Mouse (Mus musculus): Measurements from ENCODE around the gene Tbc1d15. TPM values are rescaled to one million over a fixed set of nuclear protein-coding genes. Genes with fewer than 3 reads are reported as not detected.
"Not testable (repeated sequence)": the region's sequence is repeated elsewhere in the genome, so short reads cannot be mapped to it uniquely, and the experiment has no call there.

Gene Tbc1d15
- total RNA-seq, 2 experiments from 2014 or later, result 48.5 to 53.8 TPM

DNA sequence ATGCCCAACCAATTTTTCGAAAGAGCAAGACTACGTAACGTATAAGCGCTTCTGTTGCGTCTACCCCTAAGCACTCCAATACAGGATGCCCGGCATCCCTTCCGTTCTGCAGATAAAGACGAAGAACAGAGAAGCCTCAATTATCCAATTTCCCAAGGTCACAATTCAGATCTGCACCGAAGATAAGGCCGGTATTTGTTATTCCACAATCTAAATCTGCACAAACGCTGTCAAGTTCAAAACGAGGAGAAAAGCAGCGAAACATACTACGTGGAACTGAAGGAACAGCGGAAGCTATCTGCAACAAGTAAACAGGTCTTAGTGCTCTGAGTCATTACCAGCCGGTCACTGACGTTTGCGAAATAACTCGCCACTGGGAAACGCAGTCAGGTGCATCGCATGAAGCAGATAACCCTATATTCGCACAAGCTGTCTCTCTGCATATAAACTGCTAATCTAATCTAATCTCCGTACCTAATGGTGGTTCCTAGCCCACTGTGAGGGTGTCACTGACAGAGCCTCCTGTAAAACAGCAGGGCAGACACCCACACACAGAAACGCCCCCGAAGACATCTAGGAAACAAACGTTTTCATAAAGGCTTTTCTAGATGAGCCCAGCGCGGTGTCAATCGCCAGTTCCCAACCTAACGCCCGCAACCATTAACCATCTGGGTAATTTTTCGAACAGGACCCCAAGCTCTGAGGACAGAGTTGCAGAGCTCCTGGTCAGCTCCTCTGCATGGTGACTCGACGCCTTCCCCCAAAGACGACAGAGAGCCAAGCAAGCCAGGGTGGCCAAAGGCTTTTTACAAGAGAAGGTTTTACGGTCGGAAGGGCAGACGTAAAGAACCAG, 806 bp downstream of the Tbc1d15 start:
- intact Hi-C loops (cut with DNase I), result loop anchor here (5.0 kb wide), 1 partner anchor 57 kb away; no protein-coding TSS in a partner anchor
- no peak for DNase-seq (ENCODE audit: low spot score in 2 of 2)

GRCm38 (mm10) chr10:115248041-115248440, 3.2 kb downstream of the Tbc1d15 start:
- intact Hi-C loops (cut with DNase I), result no loop called here
- DNase-seq (ENCODE audit: low spot score in 2 of 2), result no peak

GRCm38 (mm10) chr10:115245488-115245887, 5.8 kb downstream of the Tbc1d15 start:
- DNase-seq (ENCODE audit: low spot score in 2 of 2), result no peak
- intact Hi-C loops (cut with DNase I), result no loop called here

GRCm38 (mm10) chr10:115241082-115241595, 10.1 kb downstream of the Tbc1d15 start:
- intact Hi-C loops (cut with DNase I), result no loop called here

GRCm38 (mm10) chr10:115237931-115238330, 13.3 kb downstream of the Tbc1d15 start:
- intact Hi-C loops (cut with DNase I), result no loop called here
- DNase-seq (ENCODE audit: low spot score in 2 of 2), result no peak

More at GRCm38 (mm10) chr10:115241082-115241595, 10.1 kb downstream of the Tbc1d15 start:
- DNase-seq (ENCODE audit: low spot score in 2 of 2), result no peak

GRCm38 (mm10) chr10:115236733-115237132, 14.5 kb downstream of the Tbc1d15 start:
- intact Hi-C loops (cut with DNase I), result no loop called here
- no peak for DNase-seq (ENCODE audit: low spot score in 2 of 2)

DNA sequence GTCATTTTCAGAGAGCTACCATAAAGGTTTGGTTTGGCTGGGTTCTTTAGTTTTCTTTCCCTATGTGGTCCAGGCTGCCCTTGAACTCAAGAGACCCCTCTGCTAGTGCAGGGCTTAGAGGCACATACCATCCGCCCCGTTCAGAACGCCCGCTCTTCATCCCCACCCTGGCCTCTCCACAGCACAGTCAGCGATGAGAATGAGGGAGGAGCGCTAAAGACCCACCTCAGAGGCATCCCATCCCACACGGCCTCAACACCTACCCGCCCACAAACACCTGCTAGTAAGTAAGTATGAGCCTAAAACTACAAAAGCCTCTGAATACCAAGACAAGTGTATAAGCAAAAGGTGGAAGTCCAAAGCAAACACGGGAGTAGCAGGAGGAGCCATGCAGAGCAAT, 15.8 kb downstream of the Tbc1d15 start:
- no peak for DNase-seq (ENCODE audit: low spot score in 2 of 2)
- intact Hi-C loops (cut with DNase I), result no loop called here

GRCm38 (mm10) chr10:115233798-115234197, 17.5 kb downstream of the Tbc1d15 start:
- no peak for DNase-seq (ENCODE audit: low spot score in 2 of 2)
- intact Hi-C loops (cut with DNase I), result no loop called here

GRCm38 (mm10) chr10:115232513-115232912, 18.8 kb downstream of the Tbc1d15 start:
- intact Hi-C loops (cut with DNase I), result no loop called here
- DNase-seq (ENCODE audit: low spot score in 2 of 2), result no peak

DNA sequence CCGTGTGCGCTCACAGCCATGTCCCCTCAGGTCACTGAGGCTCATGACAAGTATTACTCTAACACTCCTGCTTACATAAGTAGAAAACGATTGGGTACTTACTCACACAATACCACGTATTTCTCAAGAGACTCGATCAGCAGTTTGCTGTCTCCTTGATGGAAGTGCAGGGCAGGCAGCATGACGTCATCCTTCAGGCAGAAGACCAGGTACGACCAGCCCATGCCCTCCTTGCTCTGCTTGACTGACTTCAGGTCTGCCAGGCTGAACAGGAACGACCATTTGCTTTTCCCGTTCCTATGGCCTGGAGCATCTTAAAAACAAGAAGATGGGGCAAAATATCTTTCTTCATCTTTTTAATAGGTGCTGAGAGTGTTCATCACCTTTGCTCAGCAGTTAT, 22.2 kb downstream of the Tbc1d15 start:
- DNase-seq (ENCODE audit: low spot score in 2 of 2), result no peak
- intact Hi-C loops (cut with DNase I), result no loop called here

DNA sequence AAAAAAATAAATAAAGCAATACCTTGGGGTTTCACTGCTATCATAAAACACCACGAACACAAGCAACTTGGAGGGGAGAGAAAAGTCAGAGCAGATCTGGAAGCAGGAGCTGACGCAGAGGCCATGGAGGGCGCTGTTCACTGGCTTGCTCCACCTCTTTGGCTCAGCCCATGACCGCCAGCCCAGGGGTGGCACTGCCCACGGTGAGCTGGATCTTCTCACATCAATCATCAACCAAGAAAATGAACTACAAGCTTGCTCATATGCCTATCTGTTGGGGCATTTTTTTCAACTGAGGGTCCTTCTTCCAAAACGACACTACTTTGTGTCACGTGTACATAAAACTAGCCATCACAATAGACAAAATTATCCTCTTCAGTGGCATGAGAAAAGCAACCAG, 24.7 kb downstream of the Tbc1d15 start:
- intact Hi-C loops (cut with DNase I), result no loop called here
- DNase-seq (ENCODE audit: low spot score in 2 of 2), result no peak

GRCm38 (mm10) chr10:115223845-115224244, 27.4 kb downstream of the Tbc1d15 start:
- DNase-seq (ENCODE audit: low spot score in 2 of 2), result no peak
- intact Hi-C loops (cut with DNase I), result no loop called here

- no peak for DNase-seq (ENCODE audit: low spot score in 2 of 2)
- intact Hi-C loops (cut with DNase I), result no loop called here
Observed at GRCm38 (mm10) chr10:115212916-115213580, 38.2 kb downstream of the Tbc1d15 start.

DNA sequence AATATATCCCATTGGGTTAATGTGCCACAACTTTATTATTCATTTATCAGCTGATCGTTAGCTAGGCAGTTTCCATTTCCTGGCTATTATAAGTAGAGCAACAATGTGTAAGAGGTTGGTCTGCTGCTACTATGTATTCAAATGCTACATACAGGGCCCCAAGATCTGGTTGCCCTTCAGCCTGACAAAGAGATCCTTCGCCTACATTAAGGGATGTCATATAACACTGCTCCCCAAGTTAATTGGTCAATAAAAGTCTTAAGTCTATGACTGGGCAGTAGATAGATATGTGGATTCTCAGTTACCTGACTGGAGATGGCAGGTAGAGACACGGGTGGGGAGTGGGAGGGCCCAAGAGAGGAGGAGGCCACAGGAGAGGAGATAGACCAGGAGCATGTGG, 45.4 kb downstream of the Tbc1d15 start:
- intact Hi-C loops (cut with DNase I), result no loop called here
- no peak for DNase-seq (ENCODE audit: low spot score in 2 of 2)

- no peak for DNase-seq (ENCODE audit: low spot score in 2 of 2)
- intact Hi-C loops (cut with DNase I), result no loop called here
Observed at GRCm38 (mm10) chr10:115205284-115205683, 46.0 kb downstream of the Tbc1d15 start.

GRCm38 (mm10) chr10:115191214-115191613, 60.1 kb downstream of the Tbc1d15 start:
- DNase-seq (ENCODE audit: low spot score in 2 of 2), result no peak
- intact Hi-C loops (cut with DNase I), result no loop called here

DNA sequence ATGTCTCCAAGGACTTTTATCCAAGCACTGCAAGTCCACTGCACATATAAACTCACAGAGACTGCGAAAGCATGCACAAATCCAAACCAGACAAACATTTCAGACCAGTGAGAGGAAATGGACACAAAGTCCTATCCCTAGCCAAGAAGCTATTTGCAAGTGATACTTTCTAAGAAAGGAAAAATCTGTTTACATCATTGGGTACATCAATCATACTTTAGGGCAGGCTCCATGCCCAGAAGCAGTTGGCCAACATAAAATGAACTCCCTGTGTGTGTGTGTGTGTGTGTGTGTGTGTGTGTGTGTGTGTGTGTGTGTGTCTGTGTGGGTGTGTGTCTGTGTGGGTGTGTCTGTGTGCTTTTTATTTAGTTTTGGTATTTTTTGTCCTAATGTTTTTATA, 63.9 kb downstream of the Tbc1d15 start:
- no peak for DNase-seq (ENCODE audit: low spot score in 2 of 2)
- intact Hi-C loops (cut with DNase I), result no loop called here

- peak; percentile 28 to 31 for DNase-seq (ENCODE audit: low spot score in 2 of 2)
- intact Hi-C loops (cut with DNase I), result no loop called here
Observed at GRCm38 (mm10) chr10:115184697-115185096, 66.6 kb downstream of the Tbc1d15 start, which contains the start of gene Tph2. TSS of gene Tph2 (minus strand) at chr10:115185022.

DNA sequence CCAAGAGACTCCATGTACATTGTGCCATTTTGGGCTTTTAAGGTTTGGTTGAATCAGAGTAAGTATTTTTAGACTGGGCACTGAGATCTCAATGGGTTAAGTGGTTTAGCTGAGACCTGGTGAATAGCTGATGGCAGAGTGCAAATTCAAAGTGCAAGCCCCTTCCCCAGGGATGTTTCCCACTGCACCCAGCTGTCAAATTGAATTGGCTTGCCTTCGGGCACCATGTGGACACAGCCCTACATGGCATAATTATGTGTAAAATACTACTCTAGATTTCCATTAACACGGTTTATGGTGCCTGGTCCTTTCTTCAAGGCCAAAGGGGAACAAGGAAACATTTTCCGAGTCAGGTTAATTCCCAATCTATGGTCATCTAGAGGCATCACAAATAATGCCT, 70.2 kb downstream of the Tbc1d15 start:
- intact Hi-C loops (cut with DNase I), result no loop called here
- DNase-seq (ENCODE audit: low spot score in 2 of 2), result no peak

DNA sequence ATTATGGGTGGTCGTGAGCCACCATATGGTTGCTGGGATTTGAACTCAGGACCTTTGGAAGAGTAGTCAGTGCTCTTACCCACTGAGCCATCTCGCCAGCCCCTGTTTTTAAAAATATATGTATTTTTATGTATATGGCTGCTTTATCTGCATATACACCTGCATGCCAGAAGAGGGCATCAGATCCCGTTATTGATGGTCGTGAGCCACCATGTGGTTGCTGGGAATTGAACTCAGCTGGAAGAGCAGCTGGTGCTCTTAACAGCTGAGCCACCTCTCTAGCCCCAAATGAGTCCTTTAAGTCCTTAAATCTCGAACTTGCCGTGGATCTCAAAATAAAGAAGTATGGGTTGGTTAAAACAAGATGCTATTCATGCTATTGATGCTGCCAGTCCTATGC, 73.2 kb downstream of the Tbc1d15 start:
- intact Hi-C loops (cut with DNase I); DNase-seq (ENCODE audit: low spot score in 2 of 2): not testable (repeated sequence)

DNA sequence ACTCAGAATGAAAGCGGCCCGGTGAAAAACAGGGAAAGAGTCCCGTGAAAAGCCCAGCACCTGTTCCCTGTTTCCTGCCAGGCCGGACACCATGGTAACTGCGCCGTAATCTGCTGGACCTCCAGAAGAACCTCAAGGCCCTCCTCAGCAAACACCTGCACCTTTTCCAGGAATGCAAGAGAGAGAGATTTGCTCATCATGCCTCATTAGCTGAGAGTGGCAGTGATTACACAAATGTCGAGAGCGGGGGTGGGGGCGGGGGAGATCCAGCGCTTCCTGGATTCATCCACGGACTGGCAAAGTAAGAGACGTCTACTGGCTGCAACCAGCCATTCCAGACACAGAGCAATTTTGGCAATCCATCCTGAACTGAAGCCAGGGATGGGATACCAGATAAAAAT, 75.7 kb downstream of the Tbc1d15 start:
- peak; percentile 9 to 29 for DNase-seq (ENCODE audit: low spot score in 2 of 2)
- intact Hi-C loops (cut with DNase I), result no loop called here
